Mouse (Mus musculus) liver, embryonic 14.5 days (tissue): ENCODE measurements around the gene Arid1b.

Source experiments
- CTCF ChIP-seq: IDR thresholded peaks from 2 replicates; pipeline ENCODE4 v1.5.1; 2016; ENCODE audit warnings: antibody characterized with exemption, low read depth, control low read depth
- EP300 ChIP-seq: IDR thresholded peaks from 2 replicates; pipeline ENCODE4 v1.6.1; 2016; ENCODE audit warnings: antibody characterized with exemption, low read depth

DNA sequence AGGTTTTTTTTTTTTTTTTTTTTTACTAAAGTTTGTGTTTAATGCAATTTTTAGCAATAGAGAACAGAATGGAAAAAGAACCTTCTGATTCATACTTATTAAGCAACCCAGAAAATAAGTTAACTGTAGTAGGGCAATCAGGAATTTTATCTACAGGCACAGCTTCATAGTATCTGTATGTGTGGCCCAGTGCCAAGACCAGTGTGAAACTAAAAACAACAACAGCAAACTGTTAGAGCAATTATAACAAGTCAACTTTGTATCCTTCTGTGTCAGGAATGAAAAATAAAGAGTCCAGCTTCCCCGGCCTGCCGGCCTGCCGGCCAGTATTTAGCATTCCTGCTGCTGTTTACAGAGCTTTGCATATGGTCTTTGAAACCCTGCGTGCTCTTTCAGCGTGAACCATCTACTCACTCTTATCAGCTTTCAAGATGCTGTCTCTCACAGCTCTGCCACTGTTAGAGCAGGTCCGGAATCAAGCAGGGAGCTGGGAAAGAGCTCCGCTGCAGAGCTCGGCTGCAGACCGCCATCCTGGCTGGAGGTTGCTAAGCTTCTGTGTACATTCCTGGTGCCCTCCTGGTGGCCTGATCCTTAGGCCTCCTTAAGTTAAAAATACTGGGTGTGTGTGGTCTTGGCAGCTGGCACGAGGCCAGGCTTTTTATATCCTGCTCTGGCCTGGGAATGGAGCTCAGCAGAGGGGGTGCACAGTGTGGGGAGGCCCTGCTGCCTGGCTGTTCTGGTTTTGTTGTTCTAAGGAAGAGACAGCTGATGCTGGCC lies 64.0 kb downstream of the Arid1b start:
- TF ChIP-seq CTCF (no peak), EP300 (no peak)
